In genomic region chr2:102400605-102401351, GRCm38 (mm10) we compare ENCODE assay signal across 8 mouse cellular contexts. TPM values are rescaled to one million over a fixed set of nuclear protein-coding genes. Genes with fewer than 3 reads are reported as not detected.
DNase-seq lines count a peak whose midpoint lies in the region; ATAC-seq and TF ChIP-seq lines count a peak whose summit lies in the region.

No protein-coding gene starts in this region.

- peak overlapping the region; percentile 92 for H3K4me3 ChIP-seq in cortical plate, adult 2 months (ENCODE audit: insufficient read depth, low read length)

- H3K27ac ChIP-seq in cortical plate, adult 2 months (ENCODE audit: insufficient read depth, low read length): peak overlapping the region; percentile 38

- TF ChIP-seq CTCF in cortical plate, adult 2 months (IDR thresholded peaks at IDR 0.05; ENCODE audit: extremely low read depth, insufficient read depth, low read length): no peak

- ATAC-seq in megakaryocyte, adult 5-6 weeks (ENCODE audit: poor library complexity, severe bottlenecking): peak; percentile 84

- peaks cover 6% of the 10 kb centered on the region for H3K4me1 ChIP-seq in cortical plate, adult 2 months (ENCODE audit: control insufficient read depth, insufficient read depth, low read length)

- TF ChIP-seq POLR2A in cortical plate, adult 2 months (IDR thresholded peaks at IDR 0.05; ENCODE audit: extremely low read depth, insufficient read depth, low read length): peak; percentile 58

- peak; percentile 84 for DNase-seq in adipocyte (ENCODE audit: low spot score)
- peak; percentile 69 to 73 for DNase-seq in gastrocnemius, adult 8-10 months (ENCODE audit: low spot score in 2 of 2)
- DNase-seq in induced T-regulatory cell, adult 2 months (ENCODE audit: low read depth): peak; percentile 85
- DNase-seq in left cerebral cortex, adult 8-10 months (ENCODE audit: low spot score in 2 of 2): peak; percentile 83 to 91
- peak; percentile 94 for DNase-seq in right cerebral cortex, adult 18-20 months
- DNase-seq in urinary bladder, adult 2 months (ENCODE audit: low spot score): peak; percentile 83

RNA-seq across cellular contexts. Expression of gene Trim44, which starts 6.8 kb away (rescaled TPM):
- polyA plus RNA-seq in cortical plate, adult 2 months (2012; rRNA removed): 117 and 123 TPM in 2 replicates
- 10 to 100 TPM; 11.9 to 16.5 (median 14.8) TPM for total RNA-seq in gastrocnemius, adult 8-10 months (2022)
- 100 to 1,000 TPM; 175 to 199 (median 188) TPM for total RNA-seq in left cerebral cortex, adult 8-10 months (2022)
- 17.7 and 18.4 TPM in 2 replicates for total RNA-seq in megakaryocyte, adult 5-6 weeks (2015)
- total RNA-seq in megakaryocyte, adult 5-6 weeks (2017): 21.2 and 24.9 TPM in 2 replicates
- 47.0 and 50.1 TPM in 2 replicates for polyA plus RNA-seq in urinary bladder, adult 2 months (2012; rRNA removed)

RNA-seq across cellular contexts. Expression of gene Fjx1, which starts 51.5 kb away (rescaled TPM):
- 55.2 and 59.7 TPM in 2 replicates for polyA plus RNA-seq in cortical plate, adult 2 months (2012; rRNA removed)
- total RNA-seq in gastrocnemius, adult 8-10 months (2022): under 1 TPM; 0.07 to 0.63 (median 0.42) TPM
- total RNA-seq in left cerebral cortex, adult 8-10 months (2022): 10 to 100 TPM; 49.7 to 56.2 (median 55.1) TPM
- not detected in 2 replicates for total RNA-seq in megakaryocyte, adult 5-6 weeks (2015)
- total RNA-seq in megakaryocyte, adult 5-6 weeks (2017): not detected in 2 replicates
- polyA plus RNA-seq in urinary bladder, adult 2 months (2012; rRNA removed): 5.7 and 6.6 TPM in 2 replicates

Comparison
In these comparisons a context has a peak if more than half of its experiments do, and no peak if none do; other contexts are left out.
1. Peak in every context shown above with its lines: DNase-seq, ATAC-seq, H3K4me3 ChIP-seq and H3K27ac ChIP-seq.
2. RNA of gene Trim44, which starts 6.8 kb away (total RNA-seq): 175 to 199 TPM in left cerebral cortex, adult 8-10 months; 17.7 to 24.9 TPM in megakaryocyte, adult 5-6 weeks and 11.9 to 16.5 TPM in gastrocnemius, adult 8-10 months; every median in the first group is over 4 times any median in the second.
3. RNA of gene Fjx1, which starts 51.5 kb away (total RNA-seq): 49.7 to 56.2 TPM in left cerebral cortex, adult 8-10 months; 0.07 to 0.63 TPM in gastrocnemius, adult 8-10 months and not detected in megakaryocyte, adult 5-6 weeks; every median in the first group is over 10 times any median in the second.